Mouse (Mus musculus) ovary, adult 18-20 months (tissue): Measurements from ENCODE around the gene Hyou1.
"Not testable (repeated sequence)": the region's sequence is repeated elsewhere in the genome, so short reads cannot be mapped to it uniquely, and the experiment has no call there.

ENCODE experiments used
- DNase-seq: peaks from one replicate; pipeline ENCODE4 v3.0.0; 2022; ENCODE audit warnings: low spot score, mixed read lengths

Gene Hyou1

GRCm38 (mm10) chr9:44379054-44379834 is at the start of gene Hyou1:
Gene Hyou1, plus strand, starts transcription at chr9:44379490.
- DNase-seq: peak; percentile 97

- no peak for DNase-seq
Observed at GRCm38 (mm10) chr9:44330736-44331135, 48.6 kb upstream of the Hyou1 start.

GRCm38 (mm10) chr9:44332918-44333638 is 46.2 kb upstream of the Hyou1 start:
- no peak for DNase-seq

DNA sequence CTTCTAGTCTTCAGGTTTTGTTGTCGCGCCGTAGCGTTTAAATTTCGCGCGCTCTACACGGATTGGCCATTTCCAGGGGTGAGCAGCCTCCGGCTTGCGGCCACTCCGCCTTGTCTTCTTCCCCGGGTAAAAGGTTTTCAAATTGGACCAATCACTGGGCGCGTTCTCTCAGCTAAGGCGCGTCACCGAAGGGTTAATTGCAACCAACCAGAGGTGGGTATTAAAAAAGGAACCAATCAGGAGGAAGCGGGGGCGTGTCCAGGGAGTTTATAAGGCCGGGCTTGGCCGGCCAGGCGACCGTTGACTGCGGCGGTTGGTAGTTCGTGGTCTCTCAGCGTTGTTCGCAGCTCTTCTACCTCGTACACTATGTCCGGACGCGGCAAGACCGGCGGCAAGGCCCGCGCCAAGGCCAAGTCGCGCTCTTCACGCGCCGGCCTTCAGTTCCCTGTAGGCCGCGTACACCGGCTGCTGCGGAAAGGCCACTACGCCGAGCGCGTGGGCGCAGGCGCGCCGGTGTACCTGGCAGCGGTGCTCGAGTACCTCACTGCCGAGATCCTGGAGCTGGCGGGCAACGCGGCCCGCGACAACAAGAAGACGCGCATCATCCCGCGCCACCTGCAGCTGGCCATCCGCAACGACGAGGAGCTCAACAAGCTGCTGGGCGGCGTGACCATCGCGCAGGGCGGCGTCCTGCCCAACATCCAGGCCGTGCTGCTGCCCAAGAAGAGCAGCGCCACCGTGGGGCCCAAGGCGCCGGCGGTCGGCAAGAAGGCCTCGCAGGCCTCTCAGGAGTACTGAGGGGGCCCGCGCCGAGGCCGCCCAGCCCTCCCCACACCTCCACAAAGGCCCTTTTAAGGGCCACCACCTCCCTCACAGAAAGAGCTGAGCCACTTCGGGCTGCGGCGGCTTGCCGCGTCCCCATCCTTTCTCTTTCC is 44.6 kb upstream of the Hyou1 start, which contains the start of gene H2afx:
Gene H2afx, plus strand, starts transcription at position 299 of the 935 bp plus-strand sequence.
- DNase-seq: peak; percentile 99

GRCm38 (mm10) chr9:44335331-44336092 is 43.8 kb upstream of the Hyou1 start:
- DNase-seq: no peak

GRCm38 (mm10) chr9:44336093-44336406 is 43.2 kb upstream of the Hyou1 start:
- no peak for DNase-seq

GRCm38 (mm10) chr9:44336513-44336912 is 42.8 kb upstream of the Hyou1 start:
- not testable (repeated sequence) for DNase-seq

DNA sequence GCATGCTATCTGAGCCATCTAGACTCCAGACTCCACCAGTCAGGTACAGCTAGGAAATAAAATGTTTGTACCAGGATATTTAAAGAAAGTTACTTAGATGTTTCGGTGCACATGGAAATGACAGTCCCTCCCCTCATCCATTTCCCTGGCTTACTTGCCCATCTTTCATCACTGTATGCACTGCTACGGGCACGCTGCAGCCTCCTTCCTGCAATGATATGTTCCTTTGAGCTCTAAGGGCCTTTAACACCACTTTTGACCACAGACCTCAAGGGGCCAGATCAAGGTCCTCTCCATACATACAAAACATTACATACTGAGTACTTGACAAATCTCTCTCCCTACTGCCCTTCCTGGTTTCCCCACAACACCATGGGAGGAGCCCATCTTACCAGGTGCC is 42.3 kb upstream of the Hyou1 start:
- no peak for DNase-seq

DNA sequence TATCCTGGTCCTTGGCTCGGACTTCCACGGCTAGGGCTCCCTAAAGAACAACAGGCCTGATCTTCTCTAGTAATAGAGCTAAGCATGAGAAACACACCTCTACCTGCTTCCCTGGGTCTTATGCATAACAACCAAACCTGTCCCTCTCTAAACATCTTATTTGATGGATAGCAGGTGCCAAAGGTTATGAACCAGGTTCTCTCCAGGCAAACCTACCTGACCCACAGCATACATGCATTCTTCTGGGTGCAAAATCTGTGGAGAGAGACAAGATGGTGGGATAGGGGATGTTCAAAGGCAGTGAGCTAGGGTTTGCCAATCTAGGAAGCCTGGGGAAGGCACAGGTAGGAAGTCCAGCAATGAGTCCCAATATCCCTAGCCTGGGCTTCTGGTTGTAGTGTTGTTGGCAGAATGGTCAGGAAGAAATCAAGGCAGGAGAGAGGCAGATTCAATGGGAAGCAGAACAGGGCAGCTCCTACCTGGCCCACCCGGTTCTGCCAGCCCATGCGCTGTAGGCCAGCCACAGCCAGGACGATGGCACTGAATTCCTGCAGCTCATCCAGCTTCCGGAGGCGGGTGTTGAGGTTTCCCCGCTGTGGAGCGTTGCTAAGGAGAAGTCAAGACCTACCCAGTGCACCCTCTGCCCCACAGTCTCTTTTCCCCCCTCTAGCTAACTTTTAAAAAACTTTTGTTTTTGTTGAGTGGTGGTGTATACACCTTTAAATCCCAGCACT is 41.7 kb upstream of the Hyou1 start:
- no peak for DNase-seq

DNA sequence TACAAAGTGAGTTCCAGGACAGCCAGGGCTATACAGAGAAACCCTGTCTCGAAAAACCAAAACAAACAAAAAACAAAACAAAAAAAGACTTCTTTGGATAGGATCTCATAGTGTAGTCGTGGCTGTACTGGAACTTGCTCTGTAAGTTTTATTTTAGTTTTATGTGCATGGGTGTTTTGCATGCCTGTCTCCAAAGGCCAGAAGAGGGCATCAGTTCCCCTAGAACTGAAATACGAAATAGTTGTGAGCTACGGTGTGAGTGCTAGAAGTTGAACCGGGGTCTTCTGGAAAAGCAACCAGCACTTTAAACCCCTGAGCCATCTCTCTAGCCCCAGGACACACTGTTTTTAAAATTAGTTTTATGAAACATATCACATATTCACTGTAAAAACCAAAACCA is 40.7 kb upstream of the Hyou1 start:
- no peak for DNase-seq

- no peak for DNase-seq
Observed at GRCm38 (mm10) chr9:44341487-44341886, 37.8 kb upstream of the Hyou1 start.

GRCm38 (mm10) chr9:44342173-44342572 is 37.1 kb upstream of the Hyou1 start:
- no peak for DNase-seq

- no peak for DNase-seq
Observed at GRCm38 (mm10) chr9:44342605-44343004, 36.7 kb upstream of the Hyou1 start.

DNA sequence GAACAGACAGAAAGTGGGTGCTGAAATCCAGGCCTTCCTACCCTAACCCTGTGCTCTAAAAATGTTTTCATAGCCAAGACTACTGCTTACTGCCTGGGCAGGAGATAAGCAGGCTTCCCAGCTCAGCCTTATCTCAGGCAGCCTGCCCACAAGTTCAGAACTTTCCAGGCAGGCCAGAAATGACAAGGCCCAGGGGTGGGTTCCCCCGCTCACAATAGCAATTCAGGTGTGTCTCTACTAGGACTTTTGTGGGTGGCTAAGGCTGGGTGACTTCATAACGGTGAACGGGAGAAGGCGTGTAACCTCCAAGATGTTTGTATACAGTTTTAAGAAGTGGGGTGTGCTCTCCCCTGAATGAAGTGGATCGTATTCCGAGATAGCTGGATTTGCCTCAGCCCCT is 36.0 kb upstream of the Hyou1 start:
- DNase-seq: peak; percentile 68

DNA sequence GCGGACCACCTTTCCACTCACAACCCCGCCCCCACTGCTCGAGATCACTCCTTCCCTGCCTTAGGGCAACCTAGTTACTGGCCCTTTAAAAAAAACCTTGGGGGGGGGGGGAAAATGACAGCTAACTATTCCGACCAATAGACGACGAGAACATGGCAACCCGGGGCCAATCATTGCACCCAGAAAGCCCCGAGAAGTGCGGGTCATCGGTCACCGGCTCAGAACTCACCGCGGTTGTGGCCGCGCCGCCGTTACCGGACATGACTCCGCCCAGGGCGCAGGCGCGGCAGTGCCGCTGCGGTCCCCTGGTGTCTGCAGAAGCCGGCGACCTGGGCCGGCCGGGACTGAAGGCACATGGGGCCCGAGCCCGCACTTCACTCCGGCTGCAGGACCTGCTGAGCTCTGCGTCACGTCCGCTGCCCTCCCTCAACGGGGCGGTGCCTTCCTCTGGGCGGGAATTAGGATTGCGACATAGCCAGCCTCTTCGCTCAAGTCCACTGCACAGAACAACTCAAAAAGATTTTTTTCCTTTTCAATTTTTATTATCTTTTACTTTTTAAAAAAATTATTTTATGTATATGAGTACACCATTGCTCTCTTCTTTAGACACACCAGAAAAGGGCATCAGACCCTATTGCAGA is 35.4 kb upstream of the Hyou1 start, which contains the start of gene Hmbs:
Gene Hmbs, minus strand, starts transcription at position 448 of the 641 bp plus-strand sequence.
- DNase-seq: peak; percentile 85

GRCm38 (mm10) chr9:44345570-44346433 is 33.5 kb upstream of the Hyou1 start:
- no peak for DNase-seq

GRCm38 (mm10) chr9:44347166-44347565 is 32.1 kb upstream of the Hyou1 start:
- DNase-seq: no peak

- DNase-seq: no peak
Observed at GRCm38 (mm10) chr9:44347621-44348020, 31.7 kb upstream of the Hyou1 start.

GRCm38 (mm10) chr9:44348546-44348945 is 30.7 kb upstream of the Hyou1 start:
- no peak for DNase-seq
